Comparison of ENCODE assay signal across 14 mouse cellular contexts in the genomic region with DNA sequence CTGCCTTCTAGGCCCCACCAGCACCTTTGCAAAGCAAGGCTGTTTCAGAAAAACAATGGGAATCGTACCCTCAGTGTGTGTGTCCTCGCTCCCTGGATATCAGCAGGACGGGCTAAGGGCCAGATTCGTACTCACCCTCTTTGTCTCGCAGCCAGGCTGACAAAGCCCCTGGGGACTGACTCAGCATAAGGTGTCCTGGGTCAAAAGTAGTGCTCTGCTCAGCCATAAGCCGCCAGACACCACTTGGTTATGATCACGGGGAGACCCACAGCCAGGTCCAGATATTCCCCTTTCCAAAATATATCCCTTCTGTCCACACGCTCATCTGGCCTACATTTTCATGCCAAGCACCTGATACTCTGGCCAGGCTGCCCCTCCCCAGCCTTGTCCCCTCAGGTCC. TPM values are rescaled to one million over a fixed set of nuclear protein-coding genes. Genes with fewer than 3 reads are reported as not detected.
DNase-seq lines count a peak whose midpoint lies in the region; ATAC-seq lines count a peak whose summit lies in the region.
"Had no signal": no experiment of that assay in that cellular context is flagged by ENCODE, and none has a peak within 500 bp of the region (broad histone marks: within the 10 kb centered on the region; RNA-seq: fewer than 3 reads in every experiment).

No protein-coding gene starts in this region.

- peak; percentile 68 for DNase-seq in adrenal gland, postnatal 10 days
- no peak for DNase-seq in adrenal gland, adult 8-10 months
- DNase-seq in hindbrain, embryonic 11.5 days (ENCODE audit: low spot score), result peak; percentile 7
- peak; percentile 47 for DNase-seq in adrenal gland, postnatal 25 days
- peak; percentile 13 to 43 for DNase-seq in heart, postnatal 36 days
- DNase-seq in embryo, embryonic 9.5 days (ENCODE audit: extremely low spot score), result no peak
- DNase-seq in lung, adult 18-20 months, result no peak
- DNase-seq: kidney, adult 11 months had no signal

- 69% methylated on average over 8 of the region's 8 CpGs for WGBS in hindbrain, embryonic 11.5 days
- WGBS in hindbrain, embryonic 16.5 days, result 53% methylated on average over 8 of the region's 8 CpGs

- H3K9ac ChIP-seq in hindbrain, embryonic 11.5 days (ENCODE audit: low read depth, low read length), result no peak overlapping the region
- H3K9ac ChIP-seq in hindbrain, embryonic 16.5 days (ENCODE audit: low read depth, low read length), result no peak overlapping the region
- H3K9ac ChIP-seq: embryonic facial prominence, embryonic 13.5 days; heart, embryonic 13.5 days had no signal

- H3K27me3 ChIP-seq in hindbrain, embryonic 11.5 days (ENCODE audit: control insufficient read depth, insufficient read depth, low read length), result no peaks in the 10 kb centered on the region
- H3K27me3 ChIP-seq in hindbrain, embryonic 16.5 days (replicated peaks; ENCODE audit: control insufficient read depth, insufficient read depth, low read length), result no peaks in the 10 kb centered on the region
- H3K27me3 ChIP-seq: embryonic facial prominence, embryonic 13.5 days; Patski had no signal

- intact Hi-C loops in heart, postnatal 36 days (cut with DNase I), result no loop called here

- H3K36me3 ChIP-seq in hindbrain, embryonic 11.5 days (ENCODE audit: control insufficient read depth, insufficient read depth, low read length), result no peaks in the 10 kb centered on the region
- H3K36me3 ChIP-seq in hindbrain, embryonic 16.5 days (ENCODE audit: control insufficient read depth, insufficient read depth, low read length), result no peaks in the 10 kb centered on the region
- H3K36me3 ChIP-seq: heart, embryonic 13.5 days had no signal

- no peaks in the 10 kb centered on the region for H3K4me1 ChIP-seq in hindbrain, embryonic 11.5 days (replicated peaks; ENCODE audit: control insufficient read depth, insufficient read depth, low read length)
- no peaks in the 10 kb centered on the region; the same call in 1 of the 2 replicates for H3K4me1 ChIP-seq in hindbrain, embryonic 16.5 days (ENCODE audit: control insufficient read depth, insufficient read depth, low read depth, low read length)

- no peak overlapping the region for H3K4me2 ChIP-seq in hindbrain, embryonic 11.5 days (replicated peaks; ENCODE audit: low read depth, low read length)
- no peak overlapping the region for H3K4me2 ChIP-seq in hindbrain, embryonic 16.5 days (ENCODE audit: low read length)
- H3K4me2 ChIP-seq: embryonic facial prominence, embryonic 13.5 days; heart, embryonic 13.5 days had no signal

- H3K4me3 ChIP-seq in hindbrain, embryonic 11.5 days (ENCODE audit: low read depth, low read length), result no peak overlapping the region
- H3K4me3 ChIP-seq in hindbrain, embryonic 16.5 days (ENCODE audit: low read length), result no peak overlapping the region
- H3K4me3 ChIP-seq: embryonic facial prominence, embryonic 13.5 days; heart, embryonic 13.5 days; limb, embryonic 10.5 days had no signal

- H3K9me3 ChIP-seq in hindbrain, embryonic 11.5 days (ENCODE audit: control insufficient read depth, low read length), result no peaks in the 10 kb centered on the region
- H3K9me3 ChIP-seq in hindbrain, embryonic 16.5 days (ENCODE audit: control insufficient read depth, low read length), result no peaks in the 10 kb centered on the region
- H3K9me3 ChIP-seq: embryonic facial prominence, embryonic 13.5 days; heart, embryonic 13.5 days; limb, embryonic 10.5 days had no signal

- peak overlapping the region; percentile 11; the same call in 1 of the 2 replicates for H3K27ac ChIP-seq in hindbrain, embryonic 11.5 days (ENCODE audit: low read depth, low read length)
- H3K27ac ChIP-seq in hindbrain, embryonic 16.5 days (ENCODE audit: low read depth, low read length), result no peak overlapping the region
- H3K27ac ChIP-seq: embryonic facial prominence, embryonic 13.5 days; heart, embryonic 13.5 days; limb, embryonic 10.5 days had no signal

- no peak for ATAC-seq in hindbrain, embryonic 11.5 days (ENCODE audit: low FRiP score)
- ATAC-seq in hindbrain, embryonic 16.5 days, result no peak
- ATAC-seq: forebrain, embryonic 16.5 days; Patski had no signal

RNA-seq across cellular contexts. Expression of a gene that starts 18.8 kb away (rescaled TPM):
- total RNA-seq in adrenal gland, postnatal 10 days (2021), result 1 to 10 TPM; 4.3 to 6.1 TPM
- 10 to 100 TPM in 3 of 4 experiments, 1 to 10 TPM in 1; 9.3 to 14.1 (median 11.8) TPM for total RNA-seq in adrenal gland, adult 8-10 months (2022)
- polyA plus RNA-seq in hindbrain, embryonic 11.5 days (2014; fragmentation: Nextera tagmentation; extraction: Ambion mirVana), result 14.7 and 21.1 TPM in 2 replicates
- 47.0 and 51.3 TPM in 2 replicates for polyA plus RNA-seq in hindbrain, embryonic 16.5 days (2015; fragmentation: Nextera tagmentation; extraction: Ambion mirVana)
- 5.2 TPM in 2 replicates for total RNA-seq in adrenal gland, postnatal 25 days (2021)
- 1 to 10 TPM in 1 of 2 experiments, under 1 TPM in 1; 0.73 to 1.2 TPM for total RNA-seq in heart, postnatal 36 days (2021)

RNA-seq across cellular contexts. Expression of a gene that starts 19.1 kb away (rescaled TPM):
- total RNA-seq in adrenal gland, postnatal 10 days (2021), result 10 to 100 TPM; 48.5 to 58.8 TPM
- 10 to 100 TPM; 48.3 to 63.9 (median 55.9) TPM for total RNA-seq in adrenal gland, adult 8-10 months (2022)
- polyA plus RNA-seq in hindbrain, embryonic 11.5 days (2014; fragmentation: Nextera tagmentation; extraction: Ambion mirVana), result 150 and 168 TPM in 2 replicates
- polyA plus RNA-seq in hindbrain, embryonic 16.5 days (2015; fragmentation: Nextera tagmentation; extraction: Ambion mirVana), result 75.7 and 77.1 TPM in 2 replicates
- total RNA-seq in adrenal gland, postnatal 25 days (2021), result 50.1 and 52.9 TPM in 2 replicates
- total RNA-seq in heart, postnatal 36 days (2021), result 10 to 100 TPM; 39.7 to 43.4 TPM

Comparison
In these comparisons a context has a peak if more than half of its experiments do, and no peak if none do; other contexts are left out.
1. DNase-seq: peak in adrenal gland, postnatal 10 days (single experiment), hindbrain, embryonic 11.5 days (single experiment), adrenal gland, postnatal 25 days (single experiment) and heart, postnatal 36 days (2 of 2); none in adrenal gland, adult 8-10 months (single experiment), embryo, embryonic 9.5 days (single experiment) and lung, adult 18-20 months (0 of 2).